Mouse (Mus musculus) kidney, postnatal 10 days (tissue): ENCODE results near the gene Mief2.

Experiments used
- DNase-seq: peaks from one replicate; pipeline ENCODE4 v3.0.0; 2021; ENCODE audit warnings: mixed read lengths

Mief2 gene

GRCm38 (mm10) chr11:60728260-60728761 lies at the start of gene Mief2:
TSS of gene Mief2 (plus strand) at chr11:60728398.
- DNase-seq, result peak; percentile 97

DNA sequence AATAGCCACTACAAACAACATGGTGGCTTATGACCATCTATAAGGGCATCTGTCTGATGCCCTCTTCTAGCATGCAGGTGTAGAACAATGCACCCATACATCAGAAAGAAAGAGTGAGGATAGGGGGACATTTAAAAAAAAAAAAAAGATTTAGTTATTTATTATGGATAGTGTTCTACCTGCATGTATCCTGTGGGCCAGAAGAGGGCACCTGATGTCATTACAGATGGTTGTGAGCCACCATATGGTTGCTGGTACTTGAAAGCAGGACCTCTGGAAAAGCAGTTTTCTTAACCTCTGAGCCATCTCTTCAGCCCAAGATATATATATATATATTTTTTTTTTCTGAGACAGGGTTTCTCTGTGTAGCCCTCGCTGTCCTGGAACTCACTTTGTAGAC lies 32.0 kb upstream of the Mief2 start:
- DNase-seq, result no peak

DNA sequence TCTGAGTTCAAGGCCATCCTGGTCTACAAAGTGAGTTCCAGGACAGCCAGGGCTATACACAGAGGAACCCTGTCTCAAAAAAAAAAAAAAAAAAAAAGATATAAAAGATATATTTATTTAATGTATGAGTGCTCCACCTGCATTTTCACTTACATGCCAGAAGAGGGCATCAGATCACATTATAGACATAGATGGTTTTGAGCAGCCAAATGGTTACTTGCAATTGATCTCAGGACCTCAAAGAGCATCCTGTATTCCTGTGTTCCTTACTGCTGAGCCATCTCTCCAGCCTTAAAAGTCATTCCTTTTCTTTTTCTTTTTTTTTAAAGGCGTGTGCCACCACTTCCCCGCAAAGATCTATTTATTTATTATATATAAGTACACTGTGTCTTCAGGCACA lies 30.6 kb upstream of the Mief2 start:
- no peak for DNase-seq

- DNase-seq, result peak; percentile 90
Observed at GRCm38 (mm10) chr11:60698806-60699523, 29.2 kb upstream of the Mief2 start.

- peak; percentile 94 for DNase-seq
Observed at GRCm38 (mm10) chr11:60699524-60700075, 28.6 kb upstream of the Mief2 start, which contains the start of gene Llgl1. TSS of gene Llgl1 (plus strand) at chr11:60699723.

DNA sequence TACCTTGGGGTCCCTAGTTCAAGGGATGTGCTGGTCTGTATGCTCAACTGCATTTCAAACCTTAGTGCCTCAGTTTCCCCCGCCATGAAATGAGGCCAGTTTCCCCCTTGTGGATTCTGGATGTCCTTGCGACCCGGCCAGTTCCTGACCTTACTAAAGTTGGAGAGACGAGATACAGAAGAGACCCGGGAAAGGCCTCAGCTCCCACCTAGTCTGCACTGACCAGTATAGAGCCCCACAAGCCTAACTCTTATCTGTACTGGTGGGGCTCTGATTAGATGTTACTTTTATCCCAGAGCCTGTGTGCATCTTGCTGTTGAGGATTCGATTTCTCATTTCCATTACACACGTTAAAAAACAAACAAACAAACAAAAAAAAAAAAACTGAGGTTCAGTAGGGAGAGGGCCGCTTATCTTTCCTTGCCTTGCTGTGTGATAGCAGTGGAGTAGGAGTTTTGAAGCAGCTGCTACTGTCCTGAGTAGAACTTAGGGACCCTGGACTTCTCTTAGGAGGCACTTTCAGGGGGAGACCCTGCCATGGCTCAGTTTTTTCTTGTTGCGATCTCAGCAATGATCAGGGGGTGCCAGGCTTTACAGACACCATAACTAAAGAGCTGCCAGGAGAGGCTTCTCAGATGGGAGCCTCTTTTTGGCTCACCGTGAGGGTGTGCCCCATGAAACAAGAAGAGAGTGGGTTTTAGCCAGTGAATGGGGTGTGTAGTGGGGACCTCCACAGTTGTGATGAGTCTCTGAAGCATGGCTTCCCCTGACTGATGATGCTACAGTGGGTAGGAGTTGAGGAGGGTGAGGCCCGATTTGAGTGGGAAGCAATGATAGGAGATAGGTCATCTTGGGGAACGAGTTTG lies 27.6 kb upstream of the Mief2 start:
- peak; percentile 17 for DNase-seq

DNA sequence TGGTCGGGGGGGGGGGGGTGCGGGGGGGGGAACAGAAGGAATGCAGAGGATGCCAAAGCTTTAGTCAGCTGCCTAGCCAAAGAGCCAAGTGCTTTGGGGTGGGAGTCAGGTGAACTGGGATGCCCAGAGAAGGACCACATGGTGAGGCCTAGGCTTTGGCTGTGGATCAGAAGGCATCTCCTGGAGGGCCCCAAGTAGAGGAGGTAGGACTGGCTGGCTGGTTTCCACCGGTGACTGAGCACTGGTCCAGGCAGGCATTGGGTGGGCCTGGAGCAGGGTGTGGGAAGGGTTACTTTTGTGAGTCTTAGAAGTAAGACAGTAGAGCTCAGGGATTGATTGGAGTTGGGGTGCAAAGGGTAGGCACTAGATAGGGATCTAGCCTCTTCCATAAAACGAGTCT lies 26.6 kb upstream of the Mief2 start:
- DNase-seq, result peak; percentile 19

DNA sequence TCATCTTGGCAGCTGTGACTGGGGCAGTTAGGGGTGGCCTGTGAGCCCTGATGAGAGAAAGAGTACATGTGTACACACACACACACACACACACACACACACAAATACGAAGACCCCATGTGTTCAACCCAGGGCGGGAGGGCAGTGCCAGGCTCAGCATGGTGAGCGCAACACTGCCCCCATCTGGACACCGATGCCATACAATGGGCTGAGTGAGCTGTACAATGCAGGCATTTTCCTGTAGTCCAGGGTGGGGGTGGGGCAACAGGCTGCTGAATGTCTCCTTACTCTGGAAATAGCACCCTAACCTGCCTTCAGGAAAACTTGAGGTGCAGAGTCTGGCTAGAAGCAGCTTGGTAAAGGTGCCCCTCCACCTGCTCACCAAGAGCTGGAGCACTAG lies 25.1 kb upstream of the Mief2 start:
- peak; percentile 82 for DNase-seq

DNA sequence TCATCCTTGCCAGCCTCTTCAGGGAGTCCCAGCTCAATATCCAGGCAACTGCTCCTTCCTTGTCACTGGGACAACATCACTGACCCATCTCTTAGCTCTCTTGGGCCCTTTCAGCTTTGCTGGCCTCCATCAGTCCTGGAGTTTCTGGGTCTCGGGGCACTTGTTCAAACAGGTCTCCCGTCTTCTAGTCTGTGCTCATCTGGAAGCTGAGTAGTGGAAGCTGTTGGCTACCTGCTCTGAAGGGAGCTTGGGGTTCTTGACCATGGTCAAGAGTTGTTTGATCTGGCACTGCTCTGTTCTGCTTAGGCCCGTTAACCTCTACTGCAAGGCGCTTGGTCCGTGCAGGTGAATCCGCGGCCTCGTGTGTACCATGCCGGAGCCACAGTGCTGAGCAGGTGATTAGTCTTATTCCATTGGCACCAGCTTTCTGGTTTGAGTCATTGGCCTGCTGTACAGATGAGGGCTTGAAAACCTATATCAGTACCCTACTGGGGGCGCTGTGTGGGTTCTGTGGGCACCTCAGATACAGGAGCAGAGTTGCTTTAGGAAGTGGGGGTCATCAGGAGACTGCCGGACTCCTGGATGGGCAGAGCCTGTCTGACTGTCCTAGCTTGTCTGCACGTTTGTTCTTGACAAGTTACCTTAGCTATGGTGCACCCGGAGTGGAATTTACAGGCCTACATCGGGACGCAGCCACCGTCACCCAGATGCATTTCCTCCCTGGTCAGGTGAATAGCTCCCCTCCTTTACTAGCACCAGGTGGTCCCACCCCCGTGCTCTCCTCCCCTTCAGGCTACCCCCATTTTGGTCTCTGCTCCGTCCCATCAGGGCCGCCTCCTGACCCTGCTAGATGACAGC lies 23.9 kb upstream of the Mief2 start:
- DNase-seq, result peak; percentile 9

GRCm38 (mm10) chr11:60705255-60705654 lies 22.9 kb upstream of the Mief2 start:
- DNase-seq, result peak; percentile 4

DNA sequence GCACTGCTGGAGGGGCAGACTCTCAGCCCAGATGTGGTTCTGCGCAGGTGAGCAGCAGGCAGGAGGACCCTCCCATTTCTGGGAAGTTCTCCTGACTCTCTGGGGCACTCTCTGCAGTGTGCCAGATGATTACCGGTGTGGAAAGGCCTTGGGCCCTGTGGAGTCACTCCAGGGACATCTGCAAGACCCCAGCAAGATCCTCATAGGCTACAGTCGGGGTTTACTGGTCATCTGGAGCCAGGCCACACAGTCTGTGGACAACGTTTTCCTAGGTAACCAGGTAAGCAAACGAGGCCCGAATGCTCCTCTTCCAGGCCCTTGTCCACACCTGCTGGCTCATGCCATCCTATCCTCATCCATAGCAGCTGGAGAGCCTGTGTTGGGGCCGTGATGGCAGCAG lies 22.1 kb upstream of the Mief2 start:
- peak; percentile 3 for DNase-seq

DNA sequence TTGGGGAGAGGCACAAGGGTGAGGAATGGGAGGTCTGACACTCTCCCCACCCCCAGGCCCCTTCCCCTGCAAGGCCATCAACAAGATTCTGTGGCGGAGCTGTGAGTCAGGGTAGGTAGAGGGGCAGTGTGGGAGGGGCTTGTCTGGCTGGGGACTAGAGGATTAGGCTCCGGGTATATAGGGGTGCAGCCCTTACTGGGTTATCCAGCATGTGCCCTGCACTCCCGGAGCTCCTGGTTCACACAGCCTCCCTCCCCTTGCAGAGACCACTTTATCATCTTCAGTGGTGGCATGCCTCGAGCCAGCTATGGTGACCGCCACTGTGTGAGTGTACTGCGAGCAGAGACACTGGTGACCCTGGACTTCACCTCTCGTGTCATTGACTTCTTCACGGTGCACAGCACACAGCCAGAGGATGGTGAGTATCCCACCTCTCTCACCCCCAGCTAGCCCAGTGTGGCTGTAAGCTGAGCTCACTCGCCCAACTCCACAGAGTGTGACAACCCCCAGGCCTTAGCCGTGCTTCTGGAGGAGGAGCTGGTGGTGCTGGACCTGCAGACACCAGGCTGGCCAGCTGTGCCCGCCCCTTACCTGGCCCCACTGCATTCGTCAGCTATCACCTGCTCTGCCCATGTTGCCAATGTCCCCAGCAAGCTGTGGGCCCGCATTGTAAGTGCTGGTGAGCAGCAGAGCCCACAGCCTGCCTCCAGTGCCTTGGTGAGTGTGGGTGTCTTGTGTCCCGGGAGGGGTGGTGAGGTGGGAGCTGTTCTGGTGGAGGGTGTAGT lies 21.3 kb upstream of the Mief2 start:
- DNase-seq, result peak; percentile 9

- peak; percentile 85 for DNase-seq
Observed at GRCm38 (mm10) chr11:60707672-60708071, 20.5 kb upstream of the Mief2 start.

DNA sequence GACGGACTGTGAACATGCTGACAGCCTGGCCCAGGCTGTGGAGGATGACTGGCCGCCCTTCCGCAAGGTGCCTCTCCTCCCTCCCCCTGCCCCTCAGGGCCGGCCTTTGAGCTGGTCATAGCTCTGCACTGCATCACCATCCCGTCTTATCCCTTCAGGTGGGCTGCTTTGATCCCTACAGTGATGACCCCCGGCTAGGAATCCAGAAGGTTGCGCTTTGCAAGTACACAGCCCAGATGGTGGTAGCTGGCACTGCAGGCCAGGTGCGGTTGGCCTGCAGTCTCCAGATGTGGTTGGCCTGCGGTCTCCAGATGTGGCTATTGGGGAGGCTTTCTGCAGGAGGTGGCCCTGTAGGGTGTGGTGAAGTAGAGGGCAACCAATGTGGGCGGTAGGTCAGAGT lies 19.6 kb upstream of the Mief2 start:
- peak; percentile 5 for DNase-seq

GRCm38 (mm10) chr11:60709481-60710465 lies 18.4 kb upstream of the Mief2 start:
- peak; percentile 6 for DNase-seq

DNA sequence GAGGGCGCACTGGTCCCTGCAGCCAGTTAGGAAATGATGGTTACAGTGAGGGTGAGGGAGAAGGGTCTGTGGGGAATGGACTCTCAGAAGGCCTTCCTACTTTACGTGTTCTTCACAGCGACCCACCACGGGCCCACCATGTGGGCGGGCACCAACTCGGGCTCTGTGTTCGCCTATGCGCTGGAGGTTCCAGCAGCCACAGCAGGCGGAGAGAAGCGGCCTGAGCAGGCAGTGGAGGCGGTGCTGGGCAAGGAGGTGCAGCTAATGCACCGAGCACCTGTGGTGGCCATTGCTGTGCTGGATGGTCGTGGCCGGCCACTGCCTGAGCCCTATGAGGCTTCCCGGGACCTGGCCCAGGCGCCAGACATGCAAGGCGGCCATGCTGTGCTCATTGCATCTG lies 17.0 kb upstream of the Mief2 start:
- DNase-seq, result no peak

DNA sequence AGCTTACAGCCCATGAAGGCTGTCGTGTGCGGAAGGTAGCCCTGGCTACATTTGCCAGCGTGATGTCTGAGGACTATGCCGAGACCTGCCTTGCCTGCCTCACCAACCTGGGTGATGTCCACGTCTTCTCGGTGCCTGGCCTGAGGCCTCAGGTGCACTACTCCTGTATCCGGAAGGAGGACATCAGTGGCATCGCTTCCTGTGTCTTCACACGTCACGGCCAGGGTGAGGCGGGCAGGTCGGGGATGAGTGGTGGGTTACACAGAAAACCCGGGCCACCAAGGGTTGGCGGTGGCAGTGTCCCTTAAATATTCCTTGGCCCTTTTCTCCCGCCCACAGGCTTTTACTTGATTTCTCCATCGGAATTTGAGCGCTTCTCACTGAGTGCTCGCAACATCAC lies 16.2 kb upstream of the Mief2 start:
- DNase-seq, result no peak

GRCm38 (mm10) chr11:60712639-60713255 lies 15.5 kb upstream of the Mief2 start:
- no peak for DNase-seq

- no peak for DNase-seq
Observed at GRCm38 (mm10) chr11:60715833-60716232, 12.4 kb upstream of the Mief2 start.

DNA sequence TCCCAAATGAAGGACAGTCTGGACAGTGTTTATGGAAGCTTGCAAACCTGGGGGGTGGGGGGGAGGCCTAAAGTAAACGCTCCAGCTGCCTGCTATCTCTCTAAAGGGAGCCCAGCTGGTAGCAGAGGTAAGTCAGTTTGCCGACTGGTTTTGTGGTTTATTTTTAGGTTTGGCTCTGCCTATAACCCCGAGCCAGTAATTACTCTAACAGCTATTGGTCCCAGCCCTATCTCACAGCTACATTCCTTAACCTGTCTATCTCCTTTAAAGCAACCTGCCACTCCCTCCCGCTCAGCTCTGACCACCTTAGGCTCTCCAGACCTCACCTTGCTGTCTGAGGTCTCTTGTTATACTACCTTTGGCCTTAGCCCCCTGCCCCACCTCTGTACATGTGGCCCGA lies 8.9 kb upstream of the Mief2 start:
- no peak for DNase-seq
